Mouse (Mus musculus) embryonic fibroblast, embryonic 13.5 days (primary cell): ENCODE measurements around the gene Ldb2.

ENCODE experiments used
- CTCF ChIP-seq: IDR thresholded peaks from 2 replicates; pipeline ENCODE4 v1.5.1; 2011; ENCODE audit warnings: mild to moderate bottlenecking, control low read depth, low read length, moderate library complexity, borderline replicate concordance; ENCODE audit not compliant: insufficient read depth
- POLR2A ChIP-seq: IDR thresholded peaks from 2 replicates; pipeline ENCODE4 v1.6.1; 2011; ENCODE audit warnings: low read depth, mild to moderate bottlenecking, control low read depth, low read length, moderate library complexity

- TF ChIP-seq CTCF, result no peak
- no peak for TF ChIP-seq POLR2A
Observed at GRCm38 (mm10) chr5:44626114-44626513, 173.4 kb downstream of the Ldb2 start.
